ENCODE assay signal across 9 mouse cellular contexts in genomic region chrX:166773408-166773854, GRCm38 (mm10).
DNase-seq lines count a peak whose midpoint lies in the region; ATAC-seq lines count a peak whose summit lies in the region.
"Had no signal": no experiment of that assay in that cellular context is flagged by ENCODE, and none has a peak within 500 bp of the region (broad histone marks: within the 10 kb centered on the region; RNA-seq: fewer than 3 reads in every experiment).

No protein-coding gene starts in this region.

- peaks cover 7% of the 10 kb centered on the region for H3K27me3 ChIP-seq in midbrain, embryonic 11.5 days (ENCODE audit: control insufficient read depth, insufficient read depth, low read length)
- H3K27me3 ChIP-seq: liver, embryonic 15.5 days had no signal

- ATAC-seq in granulocyte monocyte progenitor cell, adult 5-6 weeks (replicated peaks; ENCODE audit: poor library complexity, severe bottlenecking): peak; percentile 44; the same call in 1 of the 2 replicates
- ATAC-seq in midbrain, embryonic 11.5 days (ENCODE audit: low FRiP score): peak; percentile 82

- no peak overlapping the region for H3K27ac ChIP-seq in midbrain, embryonic 11.5 days (ENCODE audit: low read depth, low read length)
- H3K27ac ChIP-seq: liver, embryonic 15.5 days had no signal

- H3K9ac ChIP-seq in midbrain, embryonic 11.5 days (ENCODE audit: low read length): no peak overlapping the region
- H3K9ac ChIP-seq: liver, embryonic 15.5 days had no signal

- intact Hi-C loops in heart, postnatal 36 days (cut with DNase I): no loop called here

- no peaks in the 10 kb centered on the region for H3K9me3 ChIP-seq in midbrain, embryonic 11.5 days (ENCODE audit: control insufficient read depth, low read length)
- H3K9me3 ChIP-seq: liver, embryonic 15.5 days had no signal

- H3K36me3 ChIP-seq in midbrain, embryonic 11.5 days (ENCODE audit: control insufficient read depth, insufficient read depth, low read length): no peaks in the 10 kb centered on the region
- H3K36me3 ChIP-seq: liver, embryonic 15.5 days had no signal

- no peaks in the 10 kb centered on the region for H3K4me1 ChIP-seq in midbrain, embryonic 11.5 days (ENCODE audit: control insufficient read depth, insufficient read depth, low read length)
- H3K4me1 ChIP-seq: liver, embryonic 15.5 days had no signal

- WGBS in midbrain, embryonic 11.5 days: 23% methylated on average over 6 of the region's 6 CpGs

- no peak overlapping the region for H3K4me3 ChIP-seq in midbrain, embryonic 11.5 days (ENCODE audit: low read depth, low read length)
- H3K4me3 ChIP-seq: liver, embryonic 15.5 days had no signal

- H3K4me2 ChIP-seq in midbrain, embryonic 11.5 days: no peak overlapping the region
- H3K4me2 ChIP-seq: liver, embryonic 15.5 days had no signal

- DNase-seq in heart, postnatal 36 days: peak; percentile 3 to 4
- DNase-seq in heart, adult 8-10 months (ENCODE audit: low spot score): no peak
- DNase-seq in NIH3T3 (ENCODE audit: low read depth): peak; percentile 27
- DNase-seq in midbrain, embryonic 11.5 days (ENCODE audit: low spot score, missing footprints): peak; percentile 87
- DNase-seq in layer of hippocampus, postnatal 14 days (ENCODE audit: low spot score in 2 of 2): no peak
- no peak for DNase-seq in thymus, postnatal 4 days
- no peak for DNase-seq in spleen, postnatal 10 days (ENCODE audit: low spot score in 2 of 2)

Comparison
In these comparisons a context has a peak if more than half of its experiments do, and no peak if none do; other contexts are left out.
1. DNase-seq: peak in heart, postnatal 36 days (2 of 2), NIH3T3 (single experiment) and midbrain, embryonic 11.5 days (single experiment); none in heart, adult 8-10 months (single experiment), layer of hippocampus, postnatal 14 days (0 of 2), thymus, postnatal 4 days (single experiment) and spleen, postnatal 10 days (0 of 2).